Mouse (Mus musculus) G1E (cell line): Measurements from ENCODE around the gene Cryba4. TPM values are rescaled to one million over a fixed set of nuclear protein-coding genes. Genes with fewer than 3 reads are reported as not detected.

Source experiments
- ATAC-seq: 2 replicates; pipeline ENCODE4 v1.8.0; 2016; ENCODE audit warnings: mild to moderate bottlenecking; ENCODE audit not compliant: insufficient number of reproducible peaks, poor library complexity, low FRiP score, severe bottlenecking; ENCODE audit errors: extremely low read depth
- DNase-seq: peaks from one replicate; pipeline ENCODE4 v3.0.0; 2012; ENCODE audit warnings: low spot score
- H3K27me3 ChIP-seq: 2 replicates; pipeline ENCODE4 v1.6.1; 2012; ENCODE audit warnings: mild to moderate bottlenecking, low read length, inconsistent platforms; ENCODE audit not compliant: insufficient read depth
- H3K36me3 ChIP-seq: replicated peaks from 2 replicates; pipeline ENCODE3; 2012; ENCODE audit warnings: mild to moderate bottlenecking, inconsistent platforms
- H3K4me1 ChIP-seq: 2 replicates; pipeline ENCODE4 v1.6.1; 2012; ENCODE audit warnings: low read depth, low read length, inconsistent platforms, mixed read lengths; ENCODE audit not compliant: insufficient read depth
- H3K4me3 ChIP-seq: 2 replicates; pipeline ENCODE4 v1.5.1; 2012; ENCODE audit warnings: low read depth, mild to moderate bottlenecking, inconsistent platforms, low read length, moderate library complexity, mixed read lengths
- H3K9me3 ChIP-seq: replicated peaks from 2 replicates; pipeline ENCODE4 v1.6.1; 2012; ENCODE audit warnings: inconsistent platforms
- CTCF ChIP-seq: IDR thresholded peaks from 2 replicates; pipeline ENCODE4 v1.5.1; 2012; ENCODE audit warnings: low read depth, low read length, inconsistent platforms, mixed read lengths
- GATA1 ChIP-seq: IDR thresholded peaks from 2 replicates; pipeline ENCODE4 v1.6.1; 2012; ENCODE audit warnings: borderline replicate concordance, low read length, inconsistent platforms, mixed read lengths
- GATA2 ChIP-seq: IDR thresholded peaks from 2 replicates; pipeline ENCODE4 v1.6.1; 2012; ENCODE audit warnings: low read depth, low read length, inconsistent platforms, borderline replicate concordance
- POLR2AphosphoS5 ChIP-seq: IDR thresholded peaks from 2 replicates; pipeline ENCODE4 v1.6.1; 2012; ENCODE audit warnings: low read depth, low read length, inconsistent platforms; ENCODE audit not compliant: insufficient replicate concordance
- TAL1 ChIP-seq: conservative IDR thresholded peaks from 2 replicates; pipeline ENCODE4 v1.6.1; 2012; ENCODE audit warnings: low read depth, low read length, inconsistent platforms, mixed read lengths
- polyA plus RNA-seq: library from polyadenylated mRNA; stranded (reverse); fragments of >175 nt; gene quantifications from 2 replicates; pipeline ENCODE4 v1.2.3, GENCODE M21; 2012
- total RNA-seq, 2 experiments: library from RNA; stranded (forward) in 1 of 2; stranded (reverse) in 1 of 2; fragments of 200-1000 nt in 1 of 2; fragments of >200 nt in 1 of 2; fragmentation: Nextera tagmentation in 1 of 2; gene quantifications; 2 replicates each; pipeline ENCODE4 v1.2.3; 2014 to 2017

Gene Cryba4
- total and polyA plus RNA-seq, 3 experiments = 0.43 to 0.98 TPM; not detected in 1

- ATAC-seq = no peak
- TF ChIP-seq GATA2 = no peak
- TF ChIP-seq GATA1 = no peak
- TF ChIP-seq CTCF = no peak
- TF ChIP-seq TAL1 = no peak
- TF ChIP-seq POLR2AphosphoS5 = no peak
- peaks cover 14% of the 10 kb centered on the region; the same call in 1 of the 2 replicates for H3K27me3 ChIP-seq
- H3K36me3 ChIP-seq = no peaks in the 10 kb centered on the region
- peaks cover 6% of the 10 kb centered on the region for H3K4me1 ChIP-seq
- peaks cover 10% of the 10 kb centered on the region for H3K9me3 ChIP-seq
- H3K4me3 ChIP-seq = no peak overlapping the region
- no peak for DNase-seq
These were observed 37.0 kb downstream of the Cryba4 start for GRCm38 (mm10) chr5:112215291-112215751.

- H3K27me3 ChIP-seq = peaks cover 12% of the 10 kb centered on the region; the same call in 1 of the 2 replicates
- H3K4me1 ChIP-seq = peaks cover 6% of the 10 kb centered on the region
- DNase-seq (peak; percentile 35), ATAC-seq (no peak)
- H3K9me3 ChIP-seq = peaks cover 10% of the 10 kb centered on the region
- H3K36me3 ChIP-seq = no peaks in the 10 kb centered on the region
- H3K4me3 ChIP-seq = no peak overlapping the region
- TF ChIP-seq TAL1 = no peak
- TF ChIP-seq CTCF = peak; percentile 66
These were observed 37.9 kb downstream of the Cryba4 start for GRCm38 (mm10) chr5:112214419-112214818.

GRCm38 (mm10) chr5:112213331-112214240, 38.7 kb downstream of the Cryba4 start:
- no peak for ATAC-seq
- DNase-seq = no peak
- H3K4me3 ChIP-seq = no peak overlapping the region
- H3K4me1 ChIP-seq = peaks cover 6% of the 10 kb centered on the region
- peaks cover 12% of the 10 kb centered on the region; the same call in 1 of the 2 replicates for H3K27me3 ChIP-seq
- H3K36me3 ChIP-seq = no peaks in the 10 kb centered on the region
- H3K9me3 ChIP-seq = peaks cover 10% of the 10 kb centered on the region
- TF ChIP-seq POLR2AphosphoS5 (no peak), TAL1 (no peak), GATA2 (no peak), CTCF (no peak), GATA1 (no peak)

- no peak for DNase-seq
- Histone ChIP-seq H3K27me3 (peaks cover 12% of the 10 kb centered on the region; the same call in 1 of the 2 replicates), H3K4me1 (peaks cover 6% of the 10 kb centered on the region), H3K36me3 (no peaks in the 10 kb centered on the region), H3K9me3 (peaks cover 10% of the 10 kb centered on the region), H3K4me3 (no peak overlapping the region)
- TF ChIP-seq CTCF (no peak), GATA1 (no peak), TAL1 (no peak), GATA2 (no peak), POLR2AphosphoS5 (no peak)
- ATAC-seq = no peak
These were observed 39.5 kb downstream of the Cryba4 start for GRCm38 (mm10) chr5:112212711-112213264.

GRCm38 (mm10) chr5:112211911-112212310, 40.4 kb downstream of the Cryba4 start:
- Histone ChIP-seq H3K4me1 (peaks cover 6% of the 10 kb centered on the region), H3K27me3 (peaks cover 6% of the 10 kb centered on the region; the same call in 1 of the 2 replicates), H3K9me3 (peaks cover 10% of the 10 kb centered on the region), H3K36me3 (no peaks in the 10 kb centered on the region), H3K4me3 (no peak overlapping the region)
- ATAC-seq (no peak), DNase-seq (no peak)
- no peak for TF ChIP-seq GATA1
- TF ChIP-seq CTCF = no peak
- TF ChIP-seq GATA2 = no peak
- TF ChIP-seq TAL1 = no peak
- no peak for TF ChIP-seq POLR2AphosphoS5

- peak; percentile 62 for DNase-seq
- Histone ChIP-seq H3K36me3 (no peaks in the 10 kb centered on the region), H3K4me1 (peaks cover 6% of the 10 kb centered on the region), H3K27me3 (0 out of 2 replicates have a peak, but pooled peaks cover 2% of the 10 kb centered on the region), H3K9me3 (peaks cover 10% of the 10 kb centered on the region), H3K4me3 (no peak overlapping the region)
- ATAC-seq = no peak
- TF ChIP-seq TAL1 (no peak), GATA2 (no peak), CTCF (peak; percentile 96), GATA1 (no peak)
These were observed 42.2 kb downstream of the Cryba4 start for GRCm38 (mm10) chr5:112210104-112210503.

GRCm38 (mm10) chr5:112208321-112208720, 44.0 kb downstream of the Cryba4 start:
- no peaks in the 10 kb centered on the region for H3K36me3 ChIP-seq
- TF ChIP-seq GATA2 (no peak), CTCF (no peak), GATA1 (no peak), TAL1 (no peak), POLR2AphosphoS5 (no peak)
- ATAC-seq (no peak), DNase-seq (no peak)
- H3K4me1 ChIP-seq = no peaks in the 10 kb centered on the region
- H3K27me3 ChIP-seq = 0 out of 2 replicates have a peak, but pooled peaks cover 2% of the 10 kb centered on the region
- H3K9me3 ChIP-seq = peaks cover 10% of the 10 kb centered on the region
- no peak overlapping the region for H3K4me3 ChIP-seq
